Mouse (Mus musculus) forebrain, embryonic 16.5 days (tissue): ENCODE measurements at regions not wholly inside any gene's neighbourhood (a gene's known extent, or its start where the extent isn't known, plus 50 kb on each side); places are given as distances from the start of the nearest gene placed in this dataset.

Experiments
- ATAC-seq: fragments of 200-750 bp; cut with Nextera tagmentation; 2 replicates; pipeline ENCODE4 v1.8.0; 2017; ENCODE audit warnings: mild to moderate bottlenecking, moderate library complexity
- H3K27ac ChIP-seq: fragments of 300-500 bp; sonication (generic); 2 replicates; pipeline ENCODE4 v1.5.1; 2014; ENCODE audit warnings: low read length, control low read depth
- H3K27me3 ChIP-seq: fragments of 300-500 bp; sonication (generic); replicated peaks from 2 replicates; pipeline ENCODE4 v1.6.1; 2014; ENCODE audit warnings: low read length; ENCODE audit not compliant: control insufficient read depth, insufficient read depth
- H3K36me3 ChIP-seq: fragments of 300-500 bp; sonication (generic); 2 replicates; pipeline ENCODE4 v1.6.1; 2014; ENCODE audit not compliant: control insufficient read depth, insufficient read depth
- H3K4me1 ChIP-seq: fragments of 300-500 bp; sonication (generic); replicated peaks from 2 replicates; pipeline ENCODE4 v1.6.1; 2014; ENCODE audit warnings: low read length; ENCODE audit not compliant: control insufficient read depth, insufficient read depth
- H3K4me2 ChIP-seq: fragments of 300-500 bp; sonication (generic); 2 replicates; pipeline ENCODE4 v1.6.1; 2014; ENCODE audit warnings: mild to moderate bottlenecking, low read length, control low read depth
- H3K4me3 ChIP-seq: fragments of 300-500 bp; sonication (generic); replicated peaks from 2 replicates; pipeline ENCODE4 v1.5.1; 2014; ENCODE audit warnings: mild to moderate bottlenecking, low read length, control low read depth
- H3K9ac ChIP-seq: fragments of 300-500 bp; sonication (generic); replicated peaks from 2 replicates; pipeline ENCODE4 v1.6.1; 2014; ENCODE audit warnings: low read depth, low read length, control low read depth
- H3K9me3 ChIP-seq: fragments of 300-500 bp; sonication (generic); 2 replicates; pipeline ENCODE4 v1.6.1; 2016; ENCODE audit warnings: low read length; ENCODE audit not compliant: control insufficient read depth
- WGBS: fragments of 180-500 bp; shearing (Covaris S2); extraction: QIAGEN DNeasy Blood & Tissue Kit; methylation state at CpG from one replicate; pipeline ENCODE4 v1.1.7; 2014; 5-methylcytosine and 5-hydroxymethylcytosine counted together

DNA sequence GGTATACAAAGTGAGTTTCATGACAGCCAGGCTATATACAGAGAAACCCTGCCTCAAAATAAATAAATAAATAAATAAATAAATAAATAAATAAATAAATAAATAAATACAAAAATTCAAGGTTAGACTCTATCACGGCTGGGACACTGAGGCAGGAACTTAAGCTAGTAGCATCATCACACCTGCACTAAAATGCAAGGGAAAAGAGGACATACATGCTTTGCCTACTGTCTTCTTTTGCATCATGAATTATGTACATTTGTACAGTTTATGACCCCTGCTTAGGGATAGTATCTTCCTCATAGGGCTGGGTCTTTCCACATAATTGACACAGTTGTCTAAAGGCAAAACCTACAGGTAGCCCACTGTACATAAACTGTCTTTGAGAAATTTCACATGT, 252.5 kb downstream of the Tpm3-rs7 start:
- 91% methylated on average over 1 of the region's 1 CpGs for WGBS
- Histone ChIP-seq H3K4me1 (no peaks in the 10 kb centered on the region), H3K27ac (no peak overlapping the region), H3K4me2 (no peak overlapping the region), H3K4me3 (no peak overlapping the region), H3K36me3 (no peaks in the 10 kb centered on the region), H3K9me3 (no peaks in the 10 kb centered on the region), H3K27me3 (no peaks in the 10 kb centered on the region), H3K9ac (no peak overlapping the region)
- no peak for ATAC-seq

DNA sequence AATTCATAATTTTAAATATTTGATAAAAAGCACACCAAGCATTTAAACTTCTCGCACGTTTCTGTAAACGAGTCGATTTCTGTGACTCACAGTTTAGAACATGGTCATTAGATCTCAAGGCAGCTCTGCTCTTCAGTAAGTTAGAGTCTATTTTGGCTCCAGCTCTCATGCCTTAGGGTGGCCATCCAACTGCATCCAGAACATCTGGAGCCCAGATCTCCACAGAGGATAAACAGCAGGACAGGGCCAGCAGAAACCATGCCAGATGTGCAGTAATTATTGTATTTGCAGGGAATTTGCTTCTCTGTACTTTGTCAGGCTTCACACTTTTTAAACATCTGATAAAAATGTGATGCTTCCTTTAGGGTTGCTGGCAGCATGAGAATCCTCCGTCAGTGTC, 276.4 kb downstream of the Tpm3-rs7 start:
- Histone ChIP-seq H3K9me3 (no peaks in the 10 kb centered on the region), H3K4me3 (no peak overlapping the region), H3K9ac (no peak overlapping the region), H3K4me1 (no peaks in the 10 kb centered on the region), H3K27me3 (no peaks in the 10 kb centered on the region), H3K4me2 (no peak overlapping the region), H3K36me3 (no peaks in the 10 kb centered on the region), H3K27ac (no peak overlapping the region)
- ATAC-seq = no peak
- 93% methylated on average over 5 of the region's 5 CpGs for WGBS

DNA sequence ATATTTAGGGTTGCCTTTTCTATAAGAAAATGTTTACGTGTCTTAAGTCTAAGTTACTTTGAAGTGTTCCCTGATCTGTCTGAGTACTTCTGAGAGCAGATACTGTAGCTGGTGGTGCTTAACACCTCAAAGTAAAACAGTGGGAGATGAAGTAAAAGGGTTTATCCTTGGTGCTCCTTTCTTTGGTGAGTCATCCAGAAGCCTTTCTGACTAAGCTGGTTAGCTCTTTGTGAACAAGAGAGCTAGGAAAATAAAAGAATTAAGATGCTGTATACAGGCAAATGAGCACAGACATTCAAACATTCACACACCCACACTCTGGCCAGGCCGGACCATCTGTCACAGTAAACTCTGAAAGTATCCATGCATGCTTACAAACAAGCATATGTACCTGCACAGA, 312.7 kb downstream of the Tpm3-rs7 start:
- no peak overlapping the region for H3K4me2 ChIP-seq
- H3K9me3 ChIP-seq = no peaks in the 10 kb centered on the region
- 55% methylated on average over 2 of the region's 2 CpGs for WGBS
- H3K9ac ChIP-seq = no peak overlapping the region
- ATAC-seq = no peak
- H3K36me3 ChIP-seq = no peaks in the 10 kb centered on the region
- H3K4me1 ChIP-seq = no peaks in the 10 kb centered on the region
- no peak overlapping the region for H3K4me3 ChIP-seq
- no peak overlapping the region for H3K27ac ChIP-seq
- no peaks in the 10 kb centered on the region for H3K27me3 ChIP-seq

DNA sequence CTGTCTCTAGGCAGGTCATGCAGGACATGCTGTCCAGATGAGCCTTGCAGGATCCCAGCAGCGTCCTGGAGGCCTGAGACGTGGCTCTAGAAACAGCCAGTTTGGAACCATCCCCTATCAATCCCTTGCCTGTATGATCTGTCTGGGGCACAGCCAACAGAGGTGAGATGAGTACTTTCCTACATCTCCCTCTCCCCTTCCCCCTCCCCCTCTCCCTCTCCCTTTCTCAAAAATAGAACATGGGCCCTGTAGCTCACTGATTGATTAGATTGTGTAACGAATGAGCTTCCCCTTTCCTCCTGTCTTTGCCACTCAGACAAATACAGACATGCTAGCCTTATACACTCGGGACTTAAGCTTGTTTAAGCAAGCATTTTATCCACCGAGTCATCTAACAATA, 336.9 kb downstream of the Tpm3-rs7 start:
- Histone ChIP-seq H3K4me2 (no peak overlapping the region), H3K27me3 (no peaks in the 10 kb centered on the region), H3K9me3 (no peaks in the 10 kb centered on the region), H3K4me3 (no peak overlapping the region), H3K9ac (no peak overlapping the region), H3K36me3 (no peaks in the 10 kb centered on the region), H3K27ac (no peak overlapping the region), H3K4me1 (peaks cover 2% of the 10 kb centered on the region; the same call in 1 of the 2 replicates)
- WGBS = 82% methylated on average over 5 of the region's 5 CpGs
- ATAC-seq = no peak

DNA sequence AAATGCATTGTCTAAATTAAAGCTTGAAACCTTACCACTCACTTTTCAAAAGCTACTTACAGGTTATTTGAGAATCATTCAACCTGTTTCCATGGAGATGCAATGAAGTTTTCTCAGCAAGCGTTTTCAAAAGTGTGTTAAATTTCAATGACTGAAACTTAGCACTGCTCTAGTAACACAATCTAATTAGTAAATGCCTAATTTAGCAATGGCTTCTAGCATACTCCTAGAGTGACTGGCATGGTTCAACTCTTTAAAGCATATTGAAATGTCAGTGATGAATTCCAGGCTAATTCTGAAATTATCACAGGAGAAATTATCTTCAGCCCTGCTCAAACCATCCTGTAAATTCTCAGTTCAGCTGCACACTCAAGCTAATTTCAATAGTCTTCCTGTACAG, 342.5 kb downstream of the Tpm3-rs7 start:
- H3K27me3 ChIP-seq = no peaks in the 10 kb centered on the region
- no peak overlapping the region for H3K9ac ChIP-seq
- no peak overlapping the region for H3K4me3 ChIP-seq
- 3% methylated on average over 1 of the region's 1 CpGs for WGBS
- H3K4me1 ChIP-seq = peaks cover 2% of the 10 kb centered on the region; the same call in 1 of the 2 replicates
- H3K4me2 ChIP-seq = no peak overlapping the region
- no peak overlapping the region for H3K27ac ChIP-seq
- no peaks in the 10 kb centered on the region for H3K36me3 ChIP-seq
- H3K9me3 ChIP-seq = no peaks in the 10 kb centered on the region
- ATAC-seq = peak; percentile 45; the same call in 1 of the 2 replicates

DNA sequence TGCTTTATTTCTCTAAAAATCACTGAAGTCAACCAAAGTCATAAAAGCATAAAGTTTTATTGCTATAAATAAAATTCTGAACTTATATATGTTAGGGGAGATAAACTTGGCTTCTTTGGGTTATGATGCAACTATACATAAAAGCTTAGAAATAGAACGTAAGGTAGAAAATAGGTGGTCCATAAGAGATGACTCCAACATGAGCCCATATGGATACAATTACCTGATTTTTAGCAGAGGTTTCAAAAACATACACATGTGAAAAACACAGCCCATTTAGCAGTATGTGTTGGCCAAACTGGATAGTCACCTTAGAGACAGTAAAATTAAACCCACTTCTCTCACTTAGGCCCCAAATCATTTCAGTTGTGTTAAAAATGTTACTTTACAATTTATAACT, 354.3 kb downstream of the Tpm3-rs7 start:
- WGBS = 94% methylated on average over 1 of the region's 1 CpGs
- Histone ChIP-seq H3K27me3 (no peaks in the 10 kb centered on the region), H3K27ac (no peak overlapping the region), H3K9ac (no peak overlapping the region), H3K9me3 (no peaks in the 10 kb centered on the region), H3K36me3 (no peaks in the 10 kb centered on the region), H3K4me3 (no peak overlapping the region), H3K4me1 (no peaks in the 10 kb centered on the region), H3K4me2 (no peak overlapping the region)
- ATAC-seq = no peak

DNA sequence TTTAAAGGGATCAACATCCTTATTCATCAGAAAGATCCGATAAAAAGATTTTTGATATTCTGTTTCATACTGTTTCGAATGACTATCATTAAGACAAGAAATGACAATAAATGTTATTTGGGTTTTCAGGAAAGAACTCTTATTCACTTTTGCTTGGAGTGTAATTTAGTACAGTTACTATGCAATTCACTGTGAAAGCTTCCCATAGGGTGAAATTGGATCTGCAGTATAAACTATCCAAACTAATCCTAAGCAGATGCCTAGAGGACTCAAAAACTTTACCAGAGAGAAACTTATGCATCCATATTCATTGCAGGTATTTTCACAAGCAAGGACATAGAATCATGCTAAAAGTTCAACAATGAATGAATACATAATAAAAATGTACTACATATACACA, 355.0 kb downstream of the Tpm3-rs7 start:
- H3K27me3 ChIP-seq = no peaks in the 10 kb centered on the region
- no peak for ATAC-seq
- no peaks in the 10 kb centered on the region for H3K4me1 ChIP-seq
- 93% methylated on average over 2 of the region's 2 CpGs for WGBS
- H3K36me3 ChIP-seq = no peaks in the 10 kb centered on the region
- no peak overlapping the region for H3K4me3 ChIP-seq
- no peak overlapping the region for H3K27ac ChIP-seq
- H3K9me3 ChIP-seq = no peaks in the 10 kb centered on the region
- no peak overlapping the region for H3K9ac ChIP-seq
- H3K4me2 ChIP-seq = no peak overlapping the region

DNA sequence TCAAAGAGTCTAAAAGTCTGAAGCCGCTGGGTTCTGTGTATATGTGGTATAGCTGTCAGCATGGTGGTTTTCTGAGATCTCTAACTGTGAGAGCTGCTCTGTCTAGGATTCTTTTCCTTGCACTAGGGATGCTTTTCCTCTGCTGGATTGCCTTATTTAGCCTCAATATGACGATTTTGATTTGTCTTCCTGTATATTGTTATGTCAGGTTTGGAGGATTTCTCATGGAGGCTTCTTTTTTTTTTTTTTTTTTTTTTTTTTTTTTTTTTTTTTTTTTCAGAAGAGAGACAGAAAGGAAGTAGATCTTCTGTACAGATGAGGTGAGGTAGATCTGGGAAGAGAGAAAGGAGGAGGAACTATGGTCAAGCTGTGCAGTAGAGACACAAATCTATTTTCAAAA, 396.5 kb downstream of the Tpm3-rs7 start:
- Histone ChIP-seq H3K9me3 (no peaks in the 10 kb centered on the region), H3K4me1 (no peaks in the 10 kb centered on the region), H3K4me3 (no peak overlapping the region), H3K36me3 (no peaks in the 10 kb centered on the region), H3K27me3 (no peaks in the 10 kb centered on the region), H3K27ac (no peak overlapping the region), H3K9ac (no peak overlapping the region), H3K4me2 (no peak overlapping the region)
- WGBS = 74% methylated on average over 2 of the region's 2 CpGs
- no peak for ATAC-seq
